Mouse (Mus musculus): ENCODE data around the gene Lrrc10b. TPM values are rescaled to one million over a fixed set of nuclear protein-coding genes. Genes with fewer than 3 reads are reported as not detected.

Gene Lrrc10b
- polyA plus RNA-seq, 1 experiment: 5.9 TPM

DNA sequence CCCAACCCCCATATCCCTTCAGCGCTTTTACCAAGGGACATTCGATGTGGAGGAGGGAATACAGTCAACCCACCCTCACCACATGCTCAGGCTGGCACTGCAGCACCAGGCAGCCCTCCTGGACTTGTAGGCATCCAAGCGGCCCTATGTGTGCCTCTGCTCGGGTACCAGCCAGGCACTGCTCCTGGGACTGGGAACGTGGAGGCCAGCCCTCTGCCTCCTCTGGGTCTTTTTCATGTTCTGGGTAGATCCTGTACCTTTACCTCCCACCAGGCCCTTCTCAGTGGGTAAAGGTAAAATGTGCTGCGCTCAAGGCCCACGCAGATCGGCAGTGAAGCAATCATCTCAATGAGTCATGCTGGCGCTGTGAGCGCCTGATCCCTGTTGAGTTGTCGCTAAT, 2.6 kb upstream of the Lrrc10b start:
- Histone ChIP-seq H3K36me3 (ENCODE audit: control insufficient read depth, insufficient read depth, low read length) (no peaks in the 10 kb centered on the region), H3K4me3 (ENCODE audit: low read depth, low read length) (no peak overlapping the region), H3K27ac (ENCODE audit: insufficient read depth, low read depth, low read length) (no peak overlapping the region), H3K27me3 (ENCODE audit: control insufficient read depth, insufficient read depth, low read length) (peaks cover 32% of the 10 kb centered on the region), H3K4me1 (ENCODE audit: control insufficient read depth, insufficient read depth, insufficient read length, low read length) (no peaks in the 10 kb centered on the region)
- TF ChIP-seq CTCF (IDR thresholded peaks at IDR 0.05; ENCODE audit: extremely low read depth, insufficient read length, insufficient replicate concordance, low read depth, low read length) (no peak), POLR2A (IDR thresholded peaks at IDR 0.05; ENCODE audit: low read depth, low read length) (no peak)
- 73% methylated on average over 11 of the region's 11 CpGs for WGBS

DNA sequence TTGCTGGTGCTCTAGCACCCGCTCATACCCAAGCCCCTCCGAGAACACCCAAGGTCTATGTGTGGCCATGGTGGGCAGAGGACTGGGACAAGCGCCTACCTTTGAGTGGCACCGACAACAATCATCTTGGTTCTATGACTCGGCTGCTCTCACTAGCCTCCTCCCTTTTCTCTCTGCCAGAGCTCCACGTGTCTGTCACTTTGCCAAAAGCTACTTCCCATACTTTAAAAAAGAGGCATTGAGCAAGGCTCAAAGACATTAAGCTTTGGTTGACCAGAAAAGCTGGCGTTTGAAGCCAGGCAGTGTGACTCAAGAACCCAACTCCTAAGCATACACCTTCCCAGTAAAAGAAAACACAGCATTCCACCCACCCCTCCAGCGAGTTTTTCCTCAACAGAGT, 823 bp upstream of the Lrrc10b start:
- H3K27ac ChIP-seq (ENCODE audit: insufficient read depth, low read depth, low read length): no peak overlapping the region
- TF ChIP-seq CTCF (IDR thresholded peaks at IDR 0.05; ENCODE audit: extremely low read depth, insufficient read length, insufficient replicate concordance, low read depth, low read length) (no peak), POLR2A (IDR thresholded peaks at IDR 0.05; ENCODE audit: low read depth, low read length) (no peak)
- H3K27me3 ChIP-seq (ENCODE audit: control insufficient read depth, insufficient read depth, low read length): peaks cover 32% of the 10 kb centered on the region
- no peaks in the 10 kb centered on the region for H3K36me3 ChIP-seq (ENCODE audit: control insufficient read depth, insufficient read depth, low read length)
- H3K4me1 ChIP-seq (ENCODE audit: control insufficient read depth, insufficient read depth, insufficient read length, low read length): no peaks in the 10 kb centered on the region
- no peak overlapping the region for H3K4me3 ChIP-seq (ENCODE audit: low read depth, low read length)
- WGBS: 14% methylated on average over 8 of the region's 8 CpGs

DNA sequence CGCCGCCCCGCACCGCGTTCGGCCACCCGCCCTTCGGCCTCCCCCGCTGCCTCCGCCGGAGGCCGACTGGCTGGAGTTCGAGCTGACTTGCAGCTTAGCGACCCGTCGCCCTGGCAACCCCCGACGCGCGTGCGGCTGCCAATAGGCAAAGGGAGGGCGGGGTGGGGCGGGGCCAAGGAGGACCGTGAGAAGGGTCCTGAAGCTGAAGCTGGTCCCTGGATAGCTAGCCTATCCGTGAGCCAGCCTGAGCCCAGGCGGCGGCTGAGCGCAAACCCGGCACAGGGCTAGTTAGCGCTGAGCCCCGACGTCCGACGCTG, 169 bp upstream of the Lrrc10b start:
- 3% methylated on average over 33 of the region's 34 CpGs for WGBS
- TF ChIP-seq POLR2A (IDR thresholded peaks at IDR 0.05; ENCODE audit: low read depth, low read length): no peak
- no peak for TF ChIP-seq CTCF (IDR thresholded peaks at IDR 0.05; ENCODE audit: extremely low read depth, insufficient read length, insufficient replicate concordance, low read depth, low read length)
- Histone ChIP-seq H3K36me3 (ENCODE audit: control insufficient read depth, insufficient read depth, low read length) (no peaks in the 10 kb centered on the region), H3K4me3 (ENCODE audit: low read depth, low read length) (peak overlapping the region; percentile 41), H3K27ac (ENCODE audit: insufficient read depth, low read depth, low read length) (no peak overlapping the region), H3K27me3 (ENCODE audit: control insufficient read depth, insufficient read depth, low read length) (peaks cover 32% of the 10 kb centered on the region), H3K4me1 (ENCODE audit: control insufficient read depth, insufficient read depth, insufficient read length, low read length) (no peaks in the 10 kb centered on the region)

- H3K27me3 ChIP-seq (ENCODE audit: control insufficient read depth, insufficient read depth, low read length): peaks cover 28% of the 10 kb centered on the region
- no peak overlapping the region for H3K27ac ChIP-seq (ENCODE audit: insufficient read depth, low read depth, low read length)
- no peaks in the 10 kb centered on the region for H3K36me3 ChIP-seq (ENCODE audit: control insufficient read depth, insufficient read depth, low read length)
- no peak for TF ChIP-seq CTCF (IDR thresholded peaks at IDR 0.05; ENCODE audit: extremely low read depth, insufficient read length, insufficient replicate concordance, low read depth, low read length)
- TF ChIP-seq POLR2A (IDR thresholded peaks at IDR 0.05; ENCODE audit: low read depth, low read length): no peak
- H3K4me3 ChIP-seq (ENCODE audit: low read depth, low read length): no peak overlapping the region
- 59% methylated on average over 3 of the region's 3 CpGs for WGBS
- H3K4me1 ChIP-seq (ENCODE audit: control insufficient read depth, insufficient read depth, insufficient read length, low read length): no peaks in the 10 kb centered on the region
Measured at GRCm38 (mm10) chr19:10455437-10455806, 1.9 kb downstream of the Lrrc10b start.

GRCm38 (mm10) chr19:10454718-10455436, 2.4 kb downstream of the Lrrc10b start:
- Histone ChIP-seq H3K27ac (ENCODE audit: insufficient read depth, low read depth, low read length) (no peak overlapping the region), H3K36me3 (ENCODE audit: control insufficient read depth, insufficient read depth, low read length) (no peaks in the 10 kb centered on the region), H3K27me3 (ENCODE audit: control insufficient read depth, insufficient read depth, low read length) (peaks cover 28% of the 10 kb centered on the region), H3K4me1 (ENCODE audit: control insufficient read depth, insufficient read depth, insufficient read length, low read length) (no peaks in the 10 kb centered on the region), H3K4me3 (ENCODE audit: low read depth, low read length) (no peak overlapping the region)
- TF ChIP-seq CTCF (IDR thresholded peaks at IDR 0.05; ENCODE audit: extremely low read depth, insufficient read length, insufficient replicate concordance, low read depth, low read length) (no peak), POLR2A (IDR thresholded peaks at IDR 0.05; ENCODE audit: low read depth, low read length) (no peak)
- 62% methylated on average over 4 of the region's 4 CpGs for WGBS

- no peaks in the 10 kb centered on the region for H3K36me3 ChIP-seq (ENCODE audit: control insufficient read depth, insufficient read depth, low read length)
- H3K27ac ChIP-seq (ENCODE audit: insufficient read depth, low read depth, low read length): no peak overlapping the region
- no peaks in the 10 kb centered on the region for H3K27me3 ChIP-seq (ENCODE audit: control insufficient read depth, insufficient read depth, low read length)
- no peaks in the 10 kb centered on the region for H3K4me1 ChIP-seq (ENCODE audit: control insufficient read depth, insufficient read depth, insufficient read length, low read length)
- TF ChIP-seq CTCF (IDR thresholded peaks at IDR 0.05; ENCODE audit: extremely low read depth, insufficient read length, insufficient replicate concordance, low read depth, low read length) (peak; percentile 64; the same call in 1 of the 2 replicates), POLR2A (IDR thresholded peaks at IDR 0.05; ENCODE audit: low read depth, low read length) (no peak)
- H3K4me3 ChIP-seq (ENCODE audit: low read depth, low read length): no peak overlapping the region
- WGBS: 7% methylated on average over 3 of the region's 3 CpGs
Measured at GRCm38 (mm10) chr19:10449708-10450107, 7.6 kb downstream of the Lrrc10b start.

DNA sequence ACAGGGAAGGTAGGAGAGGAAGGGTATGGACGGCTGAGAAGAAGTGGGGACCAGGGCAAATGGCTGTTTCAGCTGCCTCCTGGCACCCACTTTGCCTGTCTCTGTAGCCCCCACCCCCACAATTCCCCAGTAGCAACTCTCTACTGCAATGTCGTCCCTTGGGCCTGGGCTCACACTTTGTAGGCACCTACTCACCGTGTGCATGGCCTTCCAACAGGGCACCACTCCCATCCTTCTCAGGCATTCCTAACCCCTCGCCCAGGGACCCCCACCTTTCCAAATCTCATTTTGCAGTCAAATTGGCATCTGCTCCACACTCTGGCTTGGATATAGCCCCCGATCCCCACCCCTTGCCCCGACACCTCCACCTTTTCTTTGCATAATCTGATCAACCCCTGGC, 8.1 kb downstream of the Lrrc10b start:
- H3K27me3 ChIP-seq (ENCODE audit: control insufficient read depth, insufficient read depth, low read length): no peaks in the 10 kb centered on the region
- H3K27ac ChIP-seq (ENCODE audit: insufficient read depth, low read depth, low read length): no peak overlapping the region
- no peaks in the 10 kb centered on the region for H3K36me3 ChIP-seq (ENCODE audit: control insufficient read depth, insufficient read depth, low read length)
- H3K4me1 ChIP-seq (ENCODE audit: control insufficient read depth, insufficient read depth, insufficient read length, low read length): no peaks in the 10 kb centered on the region
- 70% methylated on average over 6 of the region's 6 CpGs for WGBS
- H3K4me3 ChIP-seq (ENCODE audit: low read depth, low read length): no peak overlapping the region
- TF ChIP-seq POLR2A (IDR thresholded peaks at IDR 0.05; ENCODE audit: low read depth, low read length) (no peak), CTCF (IDR thresholded peaks at IDR 0.05; ENCODE audit: extremely low read depth, insufficient read length, insufficient replicate concordance, low read depth, low read length) (no peak)
